Mouse (Mus musculus) kidney, adult 2 months (tissue): ENCODE data around the gene Gfod1.

Experiments
- CTCF ChIP-seq: fragments of 200-500 bp; conservative IDR thresholded peaks from 2 replicates; pipeline ENCODE4 v1.5.1; 2011; ENCODE audit warnings: low read depth, mild to moderate bottlenecking, control low read depth, low read length, moderate library complexity, mixed read lengths; ENCODE audit not compliant: insufficient read depth, insufficient read length
- POLR2A ChIP-seq: fragments of 200-500 bp; IDR thresholded peaks from one replicate; pipeline ENCODE4 v1.6.1; 2011; ENCODE audit warnings: low read depth, low read length, control low read depth

DNA sequence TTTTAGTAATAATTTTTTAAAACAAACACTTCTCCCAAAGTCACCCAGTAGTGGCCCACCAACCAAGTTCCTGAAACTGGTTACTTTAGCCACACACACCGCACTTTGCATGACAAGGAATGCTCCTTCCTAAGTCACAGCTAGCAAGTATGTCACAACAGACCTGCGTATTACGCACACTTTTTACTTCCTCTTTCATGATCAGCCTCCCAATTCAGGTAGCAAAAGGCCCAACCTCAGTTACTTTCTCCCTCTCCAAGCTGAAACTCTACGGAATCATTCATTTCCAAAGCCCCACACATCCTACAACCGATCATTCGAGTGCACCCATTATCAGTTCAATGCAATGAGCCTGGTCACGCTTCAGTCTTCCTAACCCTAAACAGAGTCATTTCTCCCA is 8.3 kb downstream of the Gfod1 start:
- TF ChIP-seq CTCF (no peak), POLR2A (no peak)
